Mouse (Mus musculus): ENCODE results near the gene Brinp2.

GRCm38 (mm10) chr1:158266293-158267019, 89.7 kb downstream of the Brinp2 start:
- TF ChIP-seq POLR2A (IDR thresholded peaks at IDR 0.05; ENCODE audit: extremely low read depth, insufficient read depth, low read length) (no peak), CTCF (IDR thresholded peaks at IDR 0.05; ENCODE audit: low read depth, low read length) (no peak)

Data from liver, adult 2 months (tissue).